Mouse (Mus musculus) CD8-positive naive resting alpha-beta T cell, adult 2 months (primary cell): ENCODE results near the gene Agk.

Source experiments
- DNase-seq, 2 experiments: peaks; one replicate each; pipeline ENCODE4 v3.0.0; 2022; ENCODE audit warnings: low read depth in 2 of 2, low spot score in 2 of 2

Gene Agk

DNA sequence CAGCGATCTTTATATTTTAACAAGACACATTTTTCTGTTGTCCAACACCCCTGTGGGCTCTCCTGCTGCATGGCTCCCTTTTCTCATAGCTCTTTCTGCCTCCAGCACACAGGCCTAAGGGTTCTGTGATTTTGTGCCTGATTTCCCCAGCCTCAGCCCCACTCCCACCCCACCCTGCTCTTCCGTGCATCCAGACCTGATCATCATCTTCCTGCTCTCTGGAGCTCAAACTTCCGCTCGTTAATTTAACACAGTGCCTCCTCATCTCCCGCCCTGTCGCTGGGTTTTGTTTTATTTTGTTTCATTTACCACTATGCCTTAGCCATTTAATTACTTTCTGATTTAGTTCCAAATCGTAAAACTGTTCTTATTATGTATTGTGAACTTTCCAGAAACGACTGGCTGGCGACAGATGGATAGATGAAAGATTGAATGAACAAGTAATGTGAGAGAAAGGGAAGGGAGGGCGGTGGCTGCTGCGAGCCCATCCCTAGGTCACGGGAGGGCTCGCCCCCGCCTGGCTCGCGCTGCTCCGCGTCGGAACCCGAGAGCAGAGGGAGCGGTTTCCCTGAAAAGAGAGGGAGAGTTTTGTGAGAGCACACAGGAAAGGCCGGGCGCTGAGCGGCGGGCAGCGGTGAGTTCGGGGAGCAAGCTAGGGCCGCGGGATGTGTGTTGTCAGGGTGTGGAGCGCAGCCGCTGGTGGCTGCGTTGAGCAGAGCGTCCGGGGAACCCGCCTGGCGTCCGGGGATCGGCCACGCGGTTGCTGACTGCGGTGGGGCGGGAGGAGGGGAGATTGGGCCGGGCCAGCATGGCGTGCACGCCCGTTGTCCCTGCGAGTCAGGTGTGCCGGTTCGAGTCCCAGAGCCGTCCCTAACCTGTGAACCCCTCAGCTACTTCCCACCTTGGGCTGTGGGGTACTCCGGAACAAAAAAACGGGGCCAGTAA, at the start of gene Agk:
Gene Agk, plus strand, starts transcription at position 276 of the 945 bp plus-strand sequence.
- DNase-seq, result peak; percentile 73 to 79

DNA sequence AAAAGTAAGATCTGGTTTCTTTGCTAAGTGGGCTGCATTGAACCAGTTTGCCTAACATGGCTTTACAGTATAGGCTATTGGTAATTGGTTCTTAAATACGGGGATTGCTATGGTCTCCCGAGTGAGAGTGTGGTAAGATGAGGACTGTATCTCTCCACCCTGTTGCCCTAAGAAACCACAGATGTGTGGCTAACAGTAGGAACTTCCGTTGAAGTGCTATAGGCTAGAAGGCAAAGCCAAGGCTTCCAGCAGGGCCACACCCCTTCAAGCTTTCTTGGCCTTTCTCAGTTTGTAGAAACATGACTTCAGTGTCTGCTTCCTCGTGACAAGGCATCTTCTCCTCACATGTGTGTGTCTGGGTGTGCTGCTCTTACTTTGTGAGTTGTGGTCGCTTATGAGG, 24.3 kb upstream of the Agk start:
- DNase-seq, result no peak

DNA sequence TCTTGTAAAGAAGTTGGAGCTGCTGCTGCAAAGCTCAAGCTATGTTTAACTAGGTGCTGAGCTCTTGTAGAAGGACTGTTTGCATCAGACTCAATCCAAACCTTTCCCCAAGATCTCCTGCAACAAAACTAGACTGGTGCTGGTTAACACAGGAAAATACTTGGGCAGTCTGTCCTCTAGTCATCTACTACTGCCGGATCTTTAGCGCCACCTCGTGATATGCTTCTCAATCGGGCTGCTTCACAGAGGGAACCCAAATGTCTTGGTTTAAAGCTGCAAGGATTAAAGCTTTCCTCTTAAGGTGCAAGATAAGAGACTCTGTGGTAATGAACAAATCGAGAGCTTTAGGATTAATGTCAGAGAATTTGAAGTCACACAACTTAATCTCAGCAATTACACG, 21.6 kb upstream of the Agk start:
- no peak for DNase-seq

DNA sequence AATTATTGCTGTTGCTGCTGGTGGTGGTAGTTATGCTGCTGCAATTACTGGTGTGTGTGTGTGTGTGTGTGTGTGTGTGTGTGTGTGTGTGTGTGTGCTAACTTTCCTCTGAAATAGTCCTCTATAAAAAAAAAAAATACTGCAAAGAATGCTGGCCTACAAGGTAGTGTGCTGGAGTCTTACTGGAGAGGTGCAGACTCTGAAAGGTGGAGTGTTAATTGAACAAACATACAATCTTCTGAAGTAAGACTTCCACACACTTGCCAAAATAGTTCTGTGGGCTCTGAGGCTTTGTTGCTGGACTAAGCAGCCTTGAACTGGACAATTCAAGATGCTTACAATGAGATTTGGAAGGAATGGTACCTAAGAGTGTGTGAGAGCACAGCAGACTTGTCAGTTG, 20.0 kb upstream of the Agk start:
- no peak for DNase-seq

DNA sequence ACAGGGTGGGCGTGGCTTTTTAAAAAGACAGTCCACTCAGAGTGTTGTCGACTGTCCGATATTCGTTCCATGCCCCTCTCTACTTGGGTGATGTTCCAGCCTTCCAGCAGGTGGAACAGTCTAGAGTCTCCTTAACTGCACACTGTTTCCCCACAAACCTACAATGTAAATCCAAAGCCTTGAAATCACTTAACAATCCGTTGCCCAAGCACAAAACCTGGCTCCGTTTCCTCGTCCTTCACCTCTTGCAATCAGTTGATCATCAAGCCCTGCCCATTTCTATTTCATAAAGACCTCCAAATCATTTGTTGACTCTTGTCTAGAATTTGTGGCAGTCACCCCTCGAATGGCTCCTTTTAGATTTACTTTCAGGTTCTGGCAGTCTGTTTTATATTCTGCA, 1.4 kb downstream of the Agk start:
- no peak for DNase-seq

DNA sequence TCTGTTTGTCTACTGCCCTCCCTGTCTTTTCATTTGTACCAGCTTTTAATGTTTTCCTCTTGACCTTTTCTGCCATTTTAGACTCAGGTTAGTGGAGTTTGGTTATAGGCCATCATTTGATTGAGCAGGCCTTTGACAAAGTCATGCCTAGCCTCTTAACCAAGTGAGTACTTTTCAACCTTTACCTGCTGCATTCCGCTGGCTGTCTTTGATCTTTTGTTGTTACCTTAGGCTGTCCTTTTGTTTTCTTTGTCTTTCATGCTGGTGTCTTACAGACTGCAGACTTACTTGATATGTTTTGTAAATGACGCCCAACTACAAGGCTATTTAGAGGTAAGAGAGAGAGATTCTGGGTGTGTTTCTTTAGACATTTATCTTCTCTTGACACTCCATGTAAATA, 8.5 kb downstream of the Agk start:
- DNase-seq, result no peak

DNA sequence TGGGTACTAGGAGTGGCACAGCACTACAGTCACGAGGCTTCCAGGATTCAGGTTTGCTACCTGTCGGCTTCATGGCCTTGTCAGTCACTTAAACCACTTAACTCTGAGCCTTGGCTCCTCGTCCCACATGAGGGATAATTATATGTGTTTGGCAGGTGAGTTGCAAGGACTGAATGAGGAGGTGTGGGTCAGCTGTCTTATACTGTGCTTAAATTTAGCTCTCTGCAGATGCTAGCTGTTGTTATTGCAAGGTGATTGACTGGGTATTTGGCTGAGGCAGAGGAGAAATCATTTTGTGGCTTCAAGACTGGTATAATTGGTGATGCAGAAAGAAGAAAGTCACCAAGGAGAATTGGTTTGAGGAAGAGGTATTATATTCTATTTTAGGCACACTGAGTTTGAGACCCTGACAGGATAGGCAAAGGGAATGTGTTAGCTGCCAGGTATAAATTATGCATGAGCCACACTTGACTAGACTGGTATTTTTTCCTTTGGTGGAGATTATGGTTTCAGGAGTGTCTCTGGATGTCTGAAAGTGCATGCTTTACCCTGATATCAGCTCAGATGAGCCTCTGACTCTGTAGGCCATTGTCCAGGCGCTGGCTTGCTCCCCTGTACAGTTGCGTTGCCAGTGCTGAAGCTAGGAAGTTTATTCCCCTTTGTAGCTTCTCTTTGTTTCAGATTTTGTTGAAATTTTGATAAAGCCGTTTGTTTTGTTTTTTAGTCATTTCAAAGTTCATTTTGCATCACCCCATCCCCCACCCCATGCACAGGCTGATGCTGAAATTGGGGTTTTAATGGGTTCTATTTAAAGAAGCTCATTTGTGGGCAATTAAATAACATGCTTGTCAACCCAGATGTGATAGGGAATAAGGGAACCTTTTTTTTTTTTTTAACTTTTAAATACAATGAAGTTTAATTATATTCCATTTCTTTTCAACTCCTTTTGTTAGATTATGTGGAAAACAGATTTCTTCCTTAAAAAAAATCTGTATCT, 12.1 kb downstream of the Agk start:
- DNase-seq, result no peak

DNA sequence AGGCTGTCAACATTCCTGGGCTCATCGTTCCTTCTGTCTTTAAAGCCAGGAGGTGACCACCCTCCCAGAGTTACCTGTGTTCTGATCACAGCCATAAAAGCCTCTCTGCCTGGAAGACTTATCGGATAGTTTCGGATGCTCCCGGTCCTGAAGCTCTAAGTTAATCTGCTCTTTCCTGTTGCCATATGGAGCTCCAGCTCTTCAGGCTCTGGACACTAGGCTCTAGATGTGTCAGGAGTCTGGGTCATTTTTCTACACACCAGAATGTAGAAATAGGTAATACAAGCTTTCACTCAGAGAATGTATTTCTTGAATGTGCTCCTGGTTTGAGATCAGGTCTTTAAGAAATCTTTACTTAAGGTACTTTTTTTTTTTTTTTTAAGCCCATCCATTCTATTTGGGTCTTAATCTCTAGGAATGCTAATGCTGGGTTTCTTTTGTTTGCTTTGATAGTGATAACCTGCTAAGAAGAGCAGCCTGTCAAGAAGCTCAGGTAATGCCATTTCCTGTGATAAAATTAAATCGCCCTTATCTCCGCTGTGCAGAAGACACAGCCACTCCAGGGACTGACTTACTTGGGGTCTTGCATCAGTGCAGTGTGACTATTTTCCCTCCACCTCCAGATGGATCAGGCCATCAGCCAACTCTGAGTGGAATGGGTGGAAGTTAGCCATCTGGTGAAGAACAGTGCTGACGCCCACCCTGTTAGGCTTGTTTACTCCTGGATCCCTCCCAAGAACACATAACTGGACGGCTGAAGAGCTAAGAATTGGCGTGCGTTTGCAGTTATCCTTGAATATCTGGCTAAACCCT, 22.2 kb downstream of the Agk start:
- no peak for DNase-seq

DNA sequence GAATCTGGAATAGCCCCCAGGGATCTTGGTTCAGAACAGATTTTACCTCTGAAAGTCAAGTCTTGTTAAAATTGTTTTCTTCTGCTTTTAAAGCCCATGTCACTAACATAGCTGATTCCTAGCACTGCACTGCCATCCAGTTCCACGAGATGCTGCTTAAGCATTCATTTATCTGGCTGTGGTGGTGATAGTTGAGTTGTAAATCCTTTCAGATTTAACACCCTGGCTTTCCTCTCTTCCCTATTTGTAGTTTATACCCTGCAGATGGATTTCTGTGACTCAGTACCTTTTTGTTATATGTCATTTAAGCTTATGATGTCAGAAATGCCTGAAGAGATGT, 22.8 kb downstream of the Agk start:
- no peak for DNase-seq

DNA sequence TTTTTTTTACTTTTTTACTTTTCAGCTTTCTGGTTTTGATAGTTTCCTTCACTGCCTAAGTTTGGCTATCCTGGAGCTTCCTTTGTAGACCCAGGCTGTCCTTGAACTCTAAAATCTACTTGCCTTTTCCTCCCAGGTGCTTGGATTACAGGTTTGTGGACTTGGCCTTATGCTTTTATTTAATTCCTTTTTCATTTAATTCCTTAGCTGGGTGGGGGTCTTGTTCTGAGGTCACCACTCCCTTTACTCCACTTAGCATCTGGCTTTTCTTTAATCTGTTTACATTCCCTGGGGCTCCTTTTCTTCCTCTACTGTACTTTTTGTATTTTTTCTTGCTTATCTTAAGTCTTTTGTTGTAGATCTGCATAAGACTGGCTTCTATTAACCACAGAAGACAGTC, 25.1 kb downstream of the Agk start:
- DNase-seq, result no peak

DNA sequence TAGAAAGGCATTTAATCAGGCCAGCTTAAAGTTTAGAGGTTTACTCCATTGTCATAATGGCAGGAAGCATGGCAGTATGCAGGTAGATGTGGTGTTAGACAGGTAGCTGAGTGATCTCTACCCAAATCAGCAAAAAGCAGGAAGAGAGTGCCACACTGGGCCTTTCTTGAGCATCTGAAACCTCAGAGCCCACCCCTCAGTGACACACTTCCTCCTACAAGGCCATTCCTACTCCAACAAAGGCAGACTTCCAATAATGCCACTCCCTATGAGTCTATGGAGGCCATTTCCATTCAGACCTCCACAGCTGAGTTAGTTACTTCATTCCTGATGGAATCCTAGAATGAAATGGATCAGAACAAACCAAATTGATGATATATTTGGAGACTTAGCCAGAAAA, 25.9 kb downstream of the Agk start:
- no peak for DNase-seq

DNA sequence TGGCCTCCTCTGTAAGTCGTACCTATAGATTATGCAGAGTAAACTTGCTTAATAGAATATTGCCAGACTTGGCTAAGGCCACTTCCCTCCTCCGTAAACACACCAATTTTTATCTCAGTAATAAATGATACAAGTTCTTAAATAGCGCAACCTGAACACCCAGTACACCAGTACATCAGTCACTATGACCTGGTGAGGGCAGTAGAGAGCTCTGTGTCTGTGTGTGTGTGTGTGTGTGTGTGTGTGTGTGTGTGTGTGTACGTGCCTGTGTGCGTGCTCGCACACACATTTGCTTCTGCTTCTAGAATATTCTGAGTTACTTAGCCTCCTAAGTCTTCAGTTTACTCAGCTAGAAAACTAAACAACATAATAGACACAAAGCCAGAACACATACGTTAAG, 28.4 kb downstream of the Agk start:
- DNase-seq, result no peak

DNA sequence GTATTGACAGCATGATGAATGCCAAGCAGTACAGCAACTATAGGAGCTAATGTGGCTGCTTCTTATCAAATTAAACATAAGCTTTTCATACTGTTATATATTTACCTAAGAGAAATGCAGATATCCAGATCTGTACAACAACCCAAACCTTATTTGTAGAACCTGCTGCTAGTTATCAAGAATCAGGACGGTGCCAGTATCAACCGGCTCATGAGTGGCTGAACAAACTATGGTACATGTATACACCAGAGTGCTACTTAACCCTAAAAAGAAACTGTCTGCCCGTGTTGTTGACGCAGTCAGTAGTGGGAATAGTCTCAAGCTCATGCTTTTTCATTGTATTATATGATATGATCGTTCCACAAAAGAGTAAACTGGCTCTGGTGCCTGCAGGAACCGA, 46.1 kb downstream of the Agk start:
- DNase-seq, result no peak

DNA sequence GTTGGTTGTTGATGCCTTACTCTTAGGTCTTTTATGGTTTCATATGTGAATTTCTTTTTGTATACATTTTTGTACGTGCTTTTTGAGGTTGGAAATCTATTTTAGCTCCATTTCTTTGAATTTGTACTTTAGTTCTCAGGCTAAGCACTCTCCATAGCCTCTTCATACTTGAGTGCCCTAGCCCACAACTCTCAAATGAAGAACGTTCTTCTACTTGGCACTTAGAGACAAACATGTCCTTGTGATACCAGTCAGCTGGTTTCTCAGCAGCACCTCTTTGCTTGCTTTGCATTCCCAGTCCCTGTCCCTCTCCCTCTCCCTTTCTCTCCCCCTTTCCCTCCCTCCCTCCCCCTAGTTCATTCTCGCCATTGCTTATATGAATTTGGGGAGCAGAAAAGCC, 55.2 kb downstream of the Agk start:
- no peak for DNase-seq

DNA sequence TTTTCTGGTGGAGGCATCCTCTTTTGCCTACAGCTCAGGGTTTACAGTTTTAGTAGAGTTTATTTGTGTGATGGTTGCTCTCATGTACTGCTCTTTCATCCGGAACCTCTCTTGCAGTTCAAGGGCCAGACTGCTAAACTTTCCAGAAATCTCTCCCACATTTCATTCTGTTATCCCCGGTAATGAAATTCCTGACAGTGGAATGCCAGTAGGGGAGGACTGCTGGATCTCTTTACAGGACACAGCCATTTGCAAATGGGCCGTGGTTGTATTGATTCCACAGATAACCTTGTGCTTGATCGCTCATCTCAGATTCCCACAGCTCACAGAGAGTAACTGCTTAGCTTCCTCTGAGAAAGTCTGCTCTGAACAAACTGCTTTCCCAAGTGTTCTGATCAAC, 56.9 kb downstream of the Agk start:
- no peak for DNase-seq

DNA sequence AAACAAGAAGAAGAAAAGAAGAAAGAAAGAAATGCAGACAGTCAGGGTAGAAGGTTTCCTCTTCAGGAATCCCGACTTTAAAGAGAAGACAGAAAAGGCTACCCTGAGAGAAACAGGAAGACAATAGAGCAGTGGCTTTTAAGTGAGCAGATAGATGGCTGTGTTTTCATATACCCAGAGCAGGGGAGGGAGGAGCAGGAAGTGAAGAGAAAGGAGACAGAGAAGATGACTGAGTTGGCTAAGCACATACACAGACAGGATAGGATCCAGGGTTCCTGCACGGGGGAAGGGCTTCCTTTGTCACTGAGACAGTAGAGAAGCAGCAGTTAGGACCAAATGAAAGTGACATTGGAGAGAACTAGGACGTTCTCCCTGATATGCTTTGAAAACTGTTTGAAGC, 60.7 kb downstream of the Agk start:
- DNase-seq, result no peak

DNA sequence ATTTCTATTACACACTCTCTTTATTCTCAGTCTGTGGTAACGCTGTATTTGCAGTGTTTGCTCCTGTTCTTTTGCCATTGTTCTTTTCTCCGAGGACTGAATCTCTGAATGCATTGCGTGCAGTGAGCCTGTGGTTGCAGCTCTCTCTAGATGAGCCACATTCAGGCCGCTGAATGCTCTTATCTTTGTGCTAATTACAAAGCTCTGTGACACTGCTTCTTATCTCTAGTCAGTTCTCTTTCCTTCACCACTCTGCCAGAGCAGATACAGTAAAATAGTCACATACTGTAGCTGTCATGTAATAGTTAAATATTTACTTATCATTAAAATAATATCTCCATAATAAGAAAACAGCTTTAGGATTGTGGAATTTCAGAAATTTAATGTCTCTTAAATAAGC, 63.7 kb downstream of the Agk start:
- DNase-seq, result no peak

DNA sequence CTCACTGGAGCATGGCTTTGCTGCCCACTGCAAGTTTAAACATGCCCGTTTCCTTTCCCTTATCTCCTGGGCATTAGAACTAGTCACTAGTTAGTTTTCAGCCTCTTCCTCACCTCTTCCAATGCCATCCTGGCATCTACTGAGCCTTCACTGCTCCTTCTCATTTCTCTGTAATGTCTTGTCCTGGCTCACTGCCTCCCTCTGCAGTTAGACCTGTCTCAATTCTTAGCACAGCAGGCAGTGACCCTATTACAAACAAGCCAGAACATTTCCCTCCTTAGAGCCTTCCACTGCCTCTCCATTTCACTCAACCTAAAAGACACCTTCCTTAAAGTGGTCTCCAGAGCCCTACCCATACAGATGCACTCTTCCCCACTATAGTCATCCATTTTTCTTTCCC, 66.0 kb downstream of the Agk start:
- no peak for DNase-seq

DNA sequence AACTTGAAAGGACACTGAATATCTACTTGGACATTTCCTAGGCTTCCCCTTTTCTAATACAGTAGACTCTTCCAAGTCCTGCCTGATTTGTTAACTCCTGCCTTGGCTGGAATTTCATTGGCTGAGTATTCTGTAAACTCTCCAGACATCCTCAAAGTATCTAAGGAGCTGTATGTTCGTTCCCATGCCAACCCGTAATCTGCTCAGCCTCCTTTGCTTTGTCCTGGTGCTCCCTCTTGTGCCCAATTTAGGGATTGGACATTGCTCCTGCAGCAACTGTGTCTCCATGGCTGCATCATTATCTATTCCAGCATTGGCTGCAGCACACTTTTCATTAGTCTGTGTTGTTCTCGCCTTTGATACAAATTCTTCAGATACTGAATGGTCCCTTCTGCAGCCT, 68.2 kb downstream of the Agk start:
- DNase-seq, result no peak

DNA sequence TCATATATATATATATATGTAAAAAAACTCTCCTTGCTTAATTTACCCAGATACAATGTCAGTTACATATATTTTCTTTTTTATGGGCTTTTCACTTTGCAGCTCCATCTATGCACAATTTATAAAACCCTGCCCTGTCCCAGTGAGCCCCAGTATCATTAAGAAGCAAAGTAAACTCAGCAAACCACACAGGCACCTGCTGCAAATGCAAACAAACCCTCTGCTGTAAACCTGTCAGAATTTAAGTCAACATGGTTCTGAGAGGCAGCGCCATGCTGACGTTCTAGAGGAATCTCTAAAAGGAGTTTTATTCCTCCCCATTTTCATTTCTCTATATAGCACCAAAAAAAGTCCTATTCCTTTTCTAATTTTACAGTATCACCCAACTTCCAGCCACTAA, 77.1 kb downstream of the Agk start:
- no peak for DNase-seq

DNA sequence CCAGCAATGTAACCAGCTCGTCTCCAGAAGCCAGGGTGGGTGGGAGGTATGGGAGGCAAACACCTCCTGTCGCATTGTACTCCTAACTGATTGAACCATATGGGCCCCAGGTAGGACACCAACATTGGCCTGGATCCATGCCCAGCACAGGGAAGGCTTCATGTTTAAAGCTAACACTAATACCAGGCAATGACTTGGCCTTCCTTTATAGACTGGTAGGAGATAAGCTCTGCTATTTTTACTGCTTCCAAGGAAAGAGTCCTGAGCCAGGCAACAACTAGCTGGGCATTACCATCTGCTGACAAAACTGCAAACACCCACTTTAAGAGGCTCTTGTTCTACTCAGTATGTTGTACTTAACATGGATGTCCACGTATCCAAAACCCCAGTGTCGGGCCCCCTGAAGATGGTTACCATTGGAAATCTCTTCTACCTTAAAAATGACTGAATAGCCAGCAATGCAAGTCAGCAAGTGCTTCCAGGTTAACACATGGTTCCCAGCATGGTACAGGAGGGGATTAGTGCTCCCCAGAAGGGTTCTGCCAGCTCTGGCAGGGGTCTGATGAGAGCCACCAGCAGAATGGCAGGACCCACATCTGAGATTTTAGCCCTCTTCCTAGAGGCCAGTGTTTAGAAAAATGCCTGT, 78.8 kb downstream of the Agk start:
- no peak for DNase-seq
